Mouse (Mus musculus) liver, embryonic 14.5 days (tissue): ENCODE measurements around the gene Ppfia3.

ENCODE experiments used
- CTCF ChIP-seq: IDR thresholded peaks from 2 replicates; pipeline ENCODE4 v1.5.1; 2016; ENCODE audit warnings: antibody characterized with exemption, low read depth, control low read depth
- EP300 ChIP-seq: IDR thresholded peaks from 2 replicates; pipeline ENCODE4 v1.6.1; 2016; ENCODE audit warnings: antibody characterized with exemption, low read depth

GRCm38 (mm10) chr7:45336319-45336718, 30.5 kb downstream of the Ppfia3 start:
- TF ChIP-seq EP300 (no peak), CTCF (no peak)
